ENCODE assay signal across 1 mouse cellular context in the genomic region with DNA sequence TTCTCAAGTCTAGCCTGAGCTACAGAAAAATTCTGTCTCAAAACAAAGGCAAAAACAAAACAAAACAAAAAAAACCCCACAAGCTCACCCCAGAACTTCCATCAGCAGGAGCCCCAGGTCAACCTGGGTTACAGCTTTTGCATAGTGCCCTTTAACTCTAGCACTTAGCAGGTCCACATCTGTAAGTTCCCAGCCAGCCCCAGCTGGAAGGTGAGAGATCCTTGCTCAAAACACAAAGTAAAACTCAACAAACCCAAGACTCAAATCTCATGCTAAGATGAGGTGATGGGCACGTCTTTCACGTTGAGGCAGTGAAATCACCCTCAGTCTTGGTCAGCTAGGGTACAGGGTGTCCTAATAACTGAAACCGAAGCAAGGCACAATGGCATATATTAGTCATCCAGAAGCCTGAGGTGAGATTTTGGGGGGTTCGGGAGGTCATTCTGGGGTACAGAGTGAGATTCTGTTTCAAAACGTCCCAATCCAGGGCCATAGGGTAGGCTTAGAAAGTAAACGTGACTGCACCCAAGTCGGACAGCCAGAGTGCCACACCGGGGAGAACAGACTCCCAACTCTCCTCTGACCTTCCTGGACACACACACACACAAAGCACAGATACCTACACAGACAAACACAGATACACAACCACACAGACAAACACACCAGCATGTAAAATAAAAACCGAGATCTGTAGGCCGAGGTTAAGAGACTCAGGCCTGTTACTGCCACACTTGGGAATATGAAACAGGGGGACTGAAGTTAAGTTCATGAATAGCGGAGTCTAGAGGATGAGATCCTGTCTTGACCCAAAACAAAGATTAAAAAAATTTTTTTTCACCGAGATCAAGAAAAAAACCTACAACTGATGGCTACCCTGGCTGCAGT.
TF ChIP-seq lines count a peak whose summit lies in the region.

No protein-coding gene starts in this region.

TF ChIP-seq in MEL, 35 proteins besides CTCF, POLR2A, EP300 and RAD21:
- TF ChIP-seq USF2 (IDR thresholded peaks at IDR 0.05; ENCODE audit: borderline replicate concordance in 1 of 2, insufficient read depth in 1 of 2, low read depth in 1 of 2, low read length in 2 of 2), result no peak
- no peak for TF ChIP-seq ZKSCAN1 (IDR thresholded peaks at IDR 0.05; ENCODE audit: low read depth, low read length)
- TF ChIP-seq MYB (IDR thresholded peaks at IDR 0.05; ENCODE audit: low read depth, low read length), result no peak
- TF ChIP-seq HCFC1 (IDR thresholded peaks at IDR 0.05; ENCODE audit: low read depth, low read length), result no peak
- no peak for TF ChIP-seq NELFE (IDR thresholded peaks at IDR 0.05; ENCODE audit: low read depth, low read length)
- no peak for TF ChIP-seq NRF1 (IDR thresholded peaks at IDR 0.05; ENCODE audit: insufficient read depth, low read depth, low read length, poor library complexity, severe bottlenecking)
- TF ChIP-seq ZNF384 (IDR thresholded peaks at IDR 0.05; ENCODE audit: low read depth, low read length), result no peak
- no peak for TF ChIP-seq CHD1 (IDR thresholded peaks at IDR 0.05; ENCODE audit: low read depth, low read length)
- TF ChIP-seq POLR2AphosphoS5 (IDR thresholded peaks at IDR 0.05; ENCODE audit: borderline replicate concordance, low read depth, low read length), result no peak
- TF ChIP-seq BHLHE40 (IDR thresholded peaks at IDR 0.05; ENCODE audit: borderline replicate concordance, low read depth, low read length), result no peak
- no peak for TF ChIP-seq ZC3H11A (IDR thresholded peaks at IDR 0.05; ENCODE audit: low read depth, low read length)
- no peak for TF ChIP-seq MXI1 (IDR thresholded peaks at IDR 0.05; ENCODE audit: low read depth, low read length)
- no peak for TF ChIP-seq POLR2AphosphoS2 (IDR thresholded peaks at IDR 0.05; ENCODE audit: low read length)
- no peak for TF ChIP-seq MYC (IDR thresholded peaks at IDR 0.05; ENCODE audit: low read depth, low read length)
- TF ChIP-seq RCOR1 (IDR thresholded peaks at IDR 0.05; ENCODE audit: low read depth, low read length), result no peak
- TF ChIP-seq JUND (IDR thresholded peaks at IDR 0.05; ENCODE audit: low read depth, low read length), result no peak
- no peak for TF ChIP-seq MAFK (IDR thresholded peaks at IDR 0.05; ENCODE audit: borderline replicate concordance, low read depth, low read length)
- no peak for TF ChIP-seq MAX (IDR thresholded peaks at IDR 0.05; ENCODE audit: low read length)
- TF ChIP-seq ETS1 (IDR thresholded peaks at IDR 0.05; ENCODE audit: low read depth, low read length), result no peak
- TF ChIP-seq SMC3 (IDR thresholded peaks at IDR 0.05; ENCODE audit: low read depth, low read length), result no peak
